Mouse (Mus musculus) small intestine, adult 2 months (tissue): ENCODE measurements around the gene Banp.

Experiments used
- CTCF ChIP-seq: fragments of 200-500 bp; IDR thresholded peaks from 2 replicates; pipeline ENCODE4 v1.5.1; 2012; ENCODE audit warnings: low read depth, mild to moderate bottlenecking, control low read depth, inconsistent platforms, low read length, moderate library complexity, mixed read lengths; ENCODE audit not compliant: insufficient replicate concordance, insufficient read length; ENCODE audit errors: extremely low read depth
- POLR2A ChIP-seq: fragments of 200-500 bp; IDR thresholded peaks from 2 replicates; pipeline ENCODE4 v1.6.1; 2012; ENCODE audit warnings: low read depth, mild to moderate bottlenecking, control low read depth, inconsistent platforms, low read length, moderate library complexity

DNA sequence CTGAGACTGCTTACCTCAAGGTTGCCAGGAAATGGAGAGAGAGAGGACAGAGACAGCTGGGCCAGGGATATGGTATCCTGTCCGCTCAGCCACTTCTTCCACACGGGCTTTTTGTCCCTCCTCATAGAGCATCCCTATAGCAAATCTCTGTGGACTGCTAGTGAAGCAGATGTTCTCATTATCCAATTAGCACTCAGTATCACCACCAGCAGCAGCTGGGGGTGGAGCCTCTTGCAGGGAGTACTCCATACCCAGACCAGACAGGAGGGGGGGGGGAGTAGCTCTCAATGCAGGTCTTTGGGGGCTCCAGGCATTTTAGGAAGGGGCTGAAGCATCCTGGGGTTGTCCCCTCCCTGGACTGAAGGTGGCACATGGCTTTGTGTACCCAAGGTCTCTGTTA lies 100.4 kb downstream of the Banp start:
- no peak for TF ChIP-seq POLR2A
- no peak for TF ChIP-seq CTCF
